Mouse (Mus musculus): Measurements from ENCODE around the gene Agrp.
"Not testable (repeated sequence)": the region's sequence is repeated elsewhere in the genome, so short reads cannot be mapped to it uniquely, and the experiment has no call there.

The Agrp gene

GRCm38 (mm10) chr8:105601301-105601700 lies 35.9 kb downstream of the Agrp start:
- no peak for DNase-seq (ENCODE audit: low spot score in 2 of 2)

DNA sequence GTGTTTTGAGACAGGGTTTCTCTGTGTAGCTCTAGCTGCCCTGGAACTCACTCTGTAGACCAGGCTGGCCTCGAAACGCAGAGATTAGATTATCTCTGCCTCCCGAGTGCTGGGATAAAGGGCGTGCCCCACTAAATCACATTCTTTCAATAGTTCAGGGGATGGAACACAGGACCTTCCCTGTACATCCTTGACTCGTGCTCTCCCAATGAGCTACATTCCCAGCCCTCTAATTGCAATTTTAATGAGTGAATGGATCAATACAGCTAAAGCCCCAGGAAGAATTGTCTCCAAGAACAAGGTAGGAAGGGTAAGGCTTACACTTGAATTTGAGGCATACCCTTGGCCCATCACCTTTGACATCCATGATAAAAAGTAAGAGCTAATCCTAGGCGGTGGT lies 38.4 kb downstream of the Agrp start:
- no peak for DNase-seq (ENCODE audit: low spot score in 2 of 2)

- DNase-seq (ENCODE audit: low spot score in 2 of 2), result peak; percentile 80 to 88
Measured at GRCm38 (mm10) chr8:105596362-105597034, 40.7 kb downstream of the Agrp start.

DNA sequence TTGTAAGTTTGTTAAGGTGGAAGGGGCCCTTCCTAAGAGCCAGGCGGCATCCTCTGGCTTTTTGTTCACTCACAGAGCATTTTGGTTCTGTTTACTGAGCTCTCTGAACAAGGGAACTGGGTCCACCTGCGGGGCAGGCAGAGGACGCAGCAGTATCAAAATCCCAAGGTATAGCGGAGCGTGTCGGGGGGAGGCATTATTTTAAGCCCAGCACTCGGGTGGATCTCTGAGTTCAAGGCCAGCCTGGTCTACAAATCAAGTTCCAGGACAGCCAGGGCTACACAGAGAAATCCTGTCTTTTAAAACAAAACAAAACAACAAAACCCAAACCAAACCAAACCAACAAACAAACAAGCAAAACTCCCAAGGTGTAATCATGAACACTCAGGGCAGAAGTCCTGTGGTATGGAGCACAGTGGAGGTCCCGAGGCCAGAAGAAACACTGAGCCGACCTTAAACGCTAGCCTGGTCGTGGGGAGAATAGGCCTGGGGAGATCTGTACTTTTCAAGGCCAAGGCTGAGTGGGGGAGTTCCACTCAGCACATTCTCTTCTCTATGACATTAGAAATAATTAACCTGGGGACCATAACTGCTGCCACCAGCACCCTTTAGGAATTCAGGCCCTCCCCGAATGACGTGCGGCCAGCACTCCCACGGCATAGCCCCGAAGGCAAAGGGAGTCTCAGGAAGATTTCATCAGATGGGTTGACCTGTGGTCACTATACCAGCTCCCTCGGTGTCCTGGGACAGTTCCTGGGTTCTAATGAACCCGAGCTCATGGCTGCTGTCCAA lies 42.5 kb downstream of the Agrp start:
- no peak for DNase-seq (ENCODE audit: low spot score in 2 of 2)

GRCm38 (mm10) chr8:105593859-105594258 lies 43.3 kb downstream of the Agrp start:
- DNase-seq (ENCODE audit: low spot score in 2 of 2), result no peak

DNA sequence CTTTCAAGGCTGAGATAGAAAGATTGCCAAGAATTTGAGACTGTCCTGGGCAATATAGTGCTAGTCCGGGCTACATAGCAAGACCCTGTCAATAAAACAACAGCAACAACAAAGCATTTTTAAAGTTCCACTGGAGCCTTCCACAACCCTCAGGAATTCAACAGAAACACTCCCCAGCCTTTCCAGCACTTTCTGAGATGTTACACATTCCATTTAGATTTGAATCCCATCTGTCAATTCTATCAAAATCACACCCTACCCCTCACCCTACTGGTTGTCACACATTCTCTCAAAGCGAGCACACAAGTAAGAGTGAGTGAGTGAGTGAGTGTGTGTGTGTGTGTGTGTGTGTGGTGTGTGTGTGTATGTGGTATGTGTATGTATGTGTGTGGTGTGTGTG lies 44.8 kb downstream of the Agrp start:
- no peak for DNase-seq (ENCODE audit: low spot score in 2 of 2)

DNA sequence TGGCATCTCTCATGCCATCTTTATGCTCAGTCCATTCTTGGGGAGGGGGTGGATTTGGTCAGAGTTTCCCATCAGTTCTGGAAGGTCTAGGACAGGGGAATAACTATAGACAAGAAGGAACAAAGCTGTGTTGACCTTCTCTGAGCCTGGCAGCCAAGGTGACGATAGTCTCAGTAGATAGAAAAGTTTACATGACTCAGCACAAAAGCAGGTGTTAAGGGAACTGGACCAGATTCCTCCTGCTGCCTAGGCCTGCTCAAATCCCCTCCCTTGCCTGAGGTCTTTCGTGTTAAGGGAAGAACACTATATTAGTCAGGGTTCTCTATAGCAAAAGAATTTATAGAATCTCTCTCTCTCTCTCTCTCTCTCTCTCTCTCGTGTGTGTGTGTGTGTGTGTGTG lies 57.5 kb downstream of the Agrp start:
- DNase-seq (ENCODE audit: low spot score in 2 of 2), result no peak

GRCm38 (mm10) chr8:105575538-105575937 lies 61.7 kb downstream of the Agrp start:
- no peak for DNase-seq (ENCODE audit: low spot score in 2 of 2)

DNA sequence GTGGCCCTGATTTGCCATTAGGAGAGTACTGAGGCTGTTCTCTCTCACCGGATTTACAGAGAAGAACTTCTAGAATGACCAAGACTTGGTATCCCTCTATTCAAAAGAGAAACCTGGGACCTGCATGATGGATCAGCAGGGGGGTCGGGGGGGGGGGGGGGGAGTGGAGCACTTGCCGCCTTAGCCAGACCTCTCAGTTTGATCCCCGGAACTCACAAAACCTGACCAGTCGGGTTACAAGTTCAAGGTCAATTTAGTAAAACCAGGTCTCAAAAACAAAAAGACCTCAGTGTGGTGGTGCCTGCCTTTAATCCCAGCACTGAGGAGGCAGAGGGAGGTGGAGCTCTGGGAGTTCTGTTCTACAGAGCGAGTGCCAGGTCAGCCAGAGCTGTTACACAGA lies 62.5 kb downstream of the Agrp start:
- no peak for DNase-seq (ENCODE audit: low spot score in 2 of 2)

DNA sequence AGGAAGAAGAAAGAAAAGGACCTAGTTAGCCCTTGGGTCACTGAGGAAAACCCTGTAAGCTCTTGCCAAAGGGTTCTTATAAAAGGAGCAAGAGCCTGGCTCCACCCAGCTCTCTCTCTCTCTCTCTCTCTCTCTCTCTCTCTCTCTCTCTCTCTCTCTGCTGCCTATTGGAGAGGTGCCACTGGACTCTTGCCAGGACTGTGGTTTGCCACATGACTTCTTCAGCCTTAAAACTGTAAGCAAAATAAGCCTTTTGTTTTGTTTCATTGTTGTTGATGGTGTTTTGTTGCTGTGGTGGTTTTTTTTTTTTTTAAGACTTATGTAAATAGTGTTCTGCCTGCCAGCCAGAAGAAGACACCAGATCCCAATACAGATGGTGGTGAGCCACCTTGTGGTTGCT lies 63.8 kb downstream of the Agrp start:
- no peak for DNase-seq (ENCODE audit: low spot score in 2 of 2)

- DNase-seq (ENCODE audit: low spot score in 2 of 2), result no peak
Measured at GRCm38 (mm10) chr8:105571810-105572209, 65.4 kb downstream of the Agrp start.

- DNase-seq (ENCODE audit: low spot score in 2 of 2), result peak; percentile 23 to 34
Measured at GRCm38 (mm10) chr8:105566703-105567595, 70.2 kb downstream of the Agrp start.

DNA sequence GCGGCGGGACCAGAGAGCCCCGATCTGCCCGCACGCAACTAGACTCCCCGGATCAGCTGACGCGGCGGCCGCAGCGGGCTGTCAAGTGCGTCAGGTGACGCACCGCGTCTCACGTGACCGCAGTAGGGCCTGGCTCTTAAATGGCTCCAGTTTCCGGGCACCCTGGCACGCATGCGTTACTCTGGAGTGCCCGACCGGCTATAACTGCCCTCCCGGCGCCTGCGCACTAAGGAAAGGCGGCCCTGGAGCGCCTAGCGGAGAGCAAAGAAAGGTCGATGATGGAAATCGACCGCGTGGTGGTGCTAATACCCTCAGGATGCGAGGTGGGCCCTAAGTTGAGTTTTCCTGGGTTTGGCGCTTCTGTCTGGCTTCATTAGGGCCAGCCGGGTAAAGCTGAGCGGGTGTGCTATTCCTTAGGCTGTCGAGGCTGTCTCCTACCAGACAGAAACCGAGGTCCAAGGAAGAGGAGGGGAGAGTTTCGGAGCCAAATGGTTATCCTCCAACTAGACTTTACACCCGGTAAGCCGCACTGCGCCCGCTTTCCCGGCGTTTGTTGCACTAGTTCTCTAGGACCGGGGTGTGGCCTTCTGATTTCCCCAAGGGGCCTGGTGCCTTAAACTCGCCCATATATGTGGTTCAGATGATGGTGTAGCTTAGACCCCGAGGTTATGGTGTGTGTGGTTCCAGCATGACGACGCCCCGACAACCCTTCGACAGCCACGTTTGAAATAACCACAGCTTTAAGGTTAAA lies 71.1 kb downstream of the Agrp start, which contains the start of gene Atp6v0d1:
Gene Atp6v0d1, minus strand, starts transcription at position 96 of the 751 bp plus-strand sequence.
- DNase-seq (ENCODE audit: low spot score in 2 of 2), result peak; percentile 99

GRCm38 (mm10) chr8:105565401-105565881 lies 71.8 kb downstream of the Agrp start:
- DNase-seq (ENCODE audit: low spot score in 2 of 2), result peak in 1 of 2 experiments; percentile 59

GRCm38 (mm10) chr8:105564573-105565229 lies 72.5 kb downstream of the Agrp start:
- DNase-seq (ENCODE audit: low spot score in 2 of 2), result not testable (repeated sequence)

GRCm38 (mm10) chr8:105563871-105564270 lies 73.3 kb downstream of the Agrp start:
- no peak for DNase-seq (ENCODE audit: low spot score in 2 of 2)

DNA sequence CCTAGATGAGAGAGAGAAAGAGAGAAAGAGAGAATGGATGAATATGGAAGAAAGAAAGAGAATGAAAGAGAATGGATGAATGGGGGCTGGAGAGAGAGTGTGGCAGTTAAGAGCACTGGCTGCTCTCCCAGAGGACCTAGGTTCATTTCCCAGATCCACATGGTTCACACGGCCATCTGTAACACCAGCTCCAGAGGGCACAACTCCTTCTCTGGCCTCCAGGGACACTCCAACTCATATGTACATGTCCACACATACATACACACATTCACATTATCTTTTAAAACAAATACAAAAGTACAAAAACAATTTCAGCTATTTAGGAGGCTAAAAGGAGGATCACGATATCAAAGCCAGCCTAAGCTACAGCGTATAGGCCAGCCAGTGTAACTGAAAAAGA lies 74.3 kb downstream of the Agrp start:
- no peak for DNase-seq (ENCODE audit: low spot score in 2 of 2)

GRCm38 (mm10) chr8:105555230-105555629 lies 82.0 kb downstream of the Agrp start:
- DNase-seq (ENCODE audit: low spot score in 2 of 2), result no peak

- DNase-seq (ENCODE audit: low spot score in 2 of 2), result peak; percentile 11 to 52
Measured at GRCm38 (mm10) chr8:105554087-105554486, 83.1 kb downstream of the Agrp start.

- no peak for DNase-seq (ENCODE audit: low spot score in 2 of 2)
Measured at GRCm38 (mm10) chr8:105552824-105553223, 84.4 kb downstream of the Agrp start.

- DNase-seq (ENCODE audit: low spot score in 2 of 2), result no peak
Measured at GRCm38 (mm10) chr8:105552032-105552431, 85.2 kb downstream of the Agrp start.
